Mouse (Mus musculus): ENCODE data around the gene St7. TPM values are rescaled to one million over a fixed set of nuclear protein-coding genes. Genes with fewer than 3 reads are reported as not detected.

St7 gene
- polyA plus RNA-seq, 1 experiment from 2014 or later, result 63.4 TPM

GRCm38 (mm10) chr6:17725841-17726460, 33.2 kb downstream of the St7 start:
- H3K4me2 ChIP-seq, result no peak overlapping the region
- H3K4me3 ChIP-seq, result no peak overlapping the region
- no peak overlapping the region for H3K9ac ChIP-seq
- no peaks in the 10 kb centered on the region for H3K4me1 ChIP-seq
- H3K9me3 ChIP-seq, result no peaks in the 10 kb centered on the region
- WGBS, result 44% methylated on average over 7 of the region's 7 CpGs
- no peaks in the 10 kb centered on the region for H3K27me3 ChIP-seq (replicated peaks)
- peak; percentile 83 for ATAC-seq (replicated peaks)
- H3K27ac ChIP-seq, result no peak overlapping the region
- no peaks in the 10 kb centered on the region for H3K36me3 ChIP-seq (replicated peaks)

- H3K27me3 ChIP-seq (replicated peaks), result no peaks in the 10 kb centered on the region
- 91% methylated on average over 3 of the region's 3 CpGs for WGBS
- ATAC-seq (replicated peaks), result no peak
- H3K9ac ChIP-seq, result no peak overlapping the region
- H3K4me3 ChIP-seq, result no peak overlapping the region
- H3K27ac ChIP-seq, result no peak overlapping the region
- H3K4me1 ChIP-seq, result no peaks in the 10 kb centered on the region
- no peak overlapping the region for H3K4me2 ChIP-seq
- no peaks in the 10 kb centered on the region for H3K9me3 ChIP-seq
- no peaks in the 10 kb centered on the region for H3K36me3 ChIP-seq (replicated peaks)
These were observed 34.5 kb downstream of the St7 start for GRCm38 (mm10) chr6:17727241-17727640.

DNA sequence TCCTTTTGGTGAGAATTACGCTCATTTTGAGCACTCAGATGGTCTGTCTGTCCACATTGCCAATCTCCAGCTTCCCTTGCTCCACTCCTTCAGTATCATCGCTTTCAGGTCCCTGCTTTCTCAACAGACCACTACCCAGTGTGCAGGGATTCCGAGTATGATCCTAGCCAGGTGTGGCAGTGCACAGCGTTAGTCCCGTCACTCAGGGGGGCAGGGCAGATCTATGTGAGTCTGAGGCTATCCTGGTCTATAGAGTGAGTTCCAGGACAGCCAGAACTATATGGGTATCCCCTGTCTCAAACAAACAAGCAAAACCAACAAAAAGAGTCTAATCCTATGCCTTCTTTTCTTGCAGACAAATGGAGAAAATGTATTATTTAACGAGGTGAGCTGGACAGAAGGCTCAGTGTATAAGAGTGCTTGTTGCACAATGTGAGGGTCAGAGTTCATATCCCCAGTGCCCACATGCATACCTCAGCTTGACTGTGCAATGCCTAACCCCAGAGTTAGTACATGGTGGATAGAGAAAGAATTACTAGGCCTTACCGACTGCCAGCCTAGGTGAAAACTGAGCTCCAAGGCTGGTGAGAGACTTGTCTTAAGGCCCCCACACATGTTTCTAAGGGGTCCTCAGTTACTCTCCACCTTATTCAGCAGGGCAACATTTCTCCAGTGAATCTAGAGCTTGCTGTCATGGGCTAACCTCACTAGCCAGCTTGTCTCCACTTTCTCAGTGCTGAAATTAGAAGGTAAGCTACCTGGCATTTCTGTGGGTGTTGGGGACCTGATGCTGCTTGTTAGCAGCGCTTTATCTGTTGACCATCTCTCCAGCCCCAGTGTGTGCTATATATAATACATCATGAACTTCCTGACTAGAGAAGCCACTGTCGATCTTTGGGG, 35.4 kb downstream of the St7 start:
- Histone ChIP-seq H3K4me1 (no peaks in the 10 kb centered on the region), H3K36me3 (replicated peaks) (no peaks in the 10 kb centered on the region), H3K4me3 (no peak overlapping the region), H3K9ac (no peak overlapping the region), H3K27ac (no peak overlapping the region), H3K9me3 (no peaks in the 10 kb centered on the region), H3K4me2 (no peak overlapping the region), H3K27me3 (replicated peaks) (no peaks in the 10 kb centered on the region)
- WGBS, result 82% methylated on average over 9 of the region's 9 CpGs
- ATAC-seq (replicated peaks), result no peak

DNA sequence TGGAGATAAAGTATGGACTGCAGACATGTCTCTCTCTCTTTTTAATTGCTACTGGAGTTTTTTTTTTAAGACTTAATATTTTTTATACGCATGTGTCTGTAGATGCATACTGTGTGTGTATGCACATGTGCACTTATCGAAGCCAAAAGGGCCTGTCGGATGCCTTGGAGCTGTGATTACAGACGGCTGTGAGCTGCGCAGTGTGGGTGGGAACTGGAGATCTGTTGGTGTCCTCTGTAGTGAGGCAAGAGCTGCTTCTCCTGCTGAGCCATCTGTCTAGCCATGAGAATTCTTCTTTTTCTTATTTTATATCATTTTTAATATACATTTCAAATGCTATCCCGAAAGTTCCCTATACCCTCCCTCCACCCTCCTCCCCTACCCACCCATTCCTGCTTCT, 37.4 kb downstream of the St7 start:
- ATAC-seq (replicated peaks), result no peak
- no peaks in the 10 kb centered on the region for H3K9me3 ChIP-seq
- no peak overlapping the region for H3K9ac ChIP-seq
- H3K4me1 ChIP-seq, result no peaks in the 10 kb centered on the region
- H3K27ac ChIP-seq, result no peak overlapping the region
- WGBS, result 87% methylated on average over 6 of the region's 6 CpGs
- H3K4me2 ChIP-seq, result no peak overlapping the region
- no peaks in the 10 kb centered on the region for H3K27me3 ChIP-seq (replicated peaks)
- H3K36me3 ChIP-seq (replicated peaks), result no peaks in the 10 kb centered on the region
- no peak overlapping the region for H3K4me3 ChIP-seq

DNA sequence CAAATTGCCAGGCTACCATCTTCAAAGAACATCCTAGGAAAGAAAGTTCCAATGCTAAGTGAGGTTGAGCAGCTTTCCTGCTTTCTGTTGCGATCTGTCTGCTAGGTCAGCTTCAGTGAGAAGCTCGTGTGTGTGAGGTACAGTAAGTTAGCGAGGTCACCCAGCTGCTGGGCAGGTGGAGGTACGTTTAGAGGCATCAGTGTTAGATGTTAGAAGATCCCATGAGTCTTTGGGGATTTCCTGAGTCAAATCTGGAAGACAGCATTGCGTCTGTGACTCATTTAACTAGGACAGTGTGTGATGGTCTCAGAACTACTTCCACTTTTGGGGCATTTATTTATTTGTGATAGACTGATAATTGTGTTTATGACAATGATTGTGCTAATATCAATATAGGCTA, 39.0 kb downstream of the St7 start:
- Histone ChIP-seq H3K9ac (no peak overlapping the region), H3K9me3 (no peaks in the 10 kb centered on the region), H3K4me3 (no peak overlapping the region), H3K4me2 (no peak overlapping the region), H3K4me1 (no peaks in the 10 kb centered on the region), H3K27ac (no peak overlapping the region), H3K36me3 (replicated peaks) (no peaks in the 10 kb centered on the region), H3K27me3 (replicated peaks) (no peaks in the 10 kb centered on the region)
- ATAC-seq (replicated peaks), result no peak
- 74% methylated on average over 5 of the region's 5 CpGs for WGBS

- 90% methylated on average over 8 of the region's 8 CpGs for WGBS
- no peak for ATAC-seq (replicated peaks)
These were observed 41.2 kb downstream of the St7 start for GRCm38 (mm10) chr6:17733951-17734411.

DNA sequence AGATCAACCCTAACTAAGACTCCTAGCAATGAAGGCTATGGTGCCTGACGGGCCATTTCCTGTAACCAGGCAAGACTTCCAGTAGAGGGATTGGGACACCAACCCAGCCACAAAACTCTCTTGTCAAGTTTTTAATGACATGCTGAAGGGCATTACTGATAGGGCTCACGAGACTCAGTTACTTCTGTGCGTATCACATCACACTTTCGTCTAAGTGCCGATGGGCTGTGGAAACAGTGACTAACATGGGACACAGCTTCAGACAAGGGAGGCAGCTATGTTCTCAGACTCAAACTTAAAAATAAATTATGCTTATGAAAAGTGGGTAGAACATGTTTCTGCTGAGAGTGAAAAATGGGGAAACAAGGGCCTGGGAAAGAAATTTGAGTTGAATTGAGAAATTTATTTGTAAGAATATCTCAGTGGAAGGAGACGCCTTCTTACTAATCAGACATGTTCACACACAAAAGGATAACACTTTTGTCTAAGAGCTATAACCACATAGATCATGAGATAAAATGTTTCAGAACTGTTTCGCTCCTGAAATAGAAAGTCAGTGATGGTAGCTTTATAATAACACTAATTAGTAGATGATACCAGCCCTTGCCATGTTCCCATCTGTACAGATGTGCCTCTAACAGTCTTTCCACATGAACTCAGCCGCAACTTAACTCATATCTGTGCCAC, 44.7 kb downstream of the St7 start:
- 97% methylated on average over 8 of the region's 8 CpGs for WGBS
- Histone ChIP-seq H3K9ac (no peak overlapping the region), H3K9me3 (no peaks in the 10 kb centered on the region), H3K4me1 (no peaks in the 10 kb centered on the region), H3K4me3 (no peak overlapping the region), H3K4me2 (no peak overlapping the region), H3K27ac (no peak overlapping the region), H3K36me3 (replicated peaks) (no peaks in the 10 kb centered on the region), H3K27me3 (replicated peaks) (no peaks in the 10 kb centered on the region)
- ATAC-seq (replicated peaks), result no peak

More at GRCm38 (mm10) chr6:17733951-17734411, 41.2 kb downstream of the St7 start:
- H3K27ac ChIP-seq, result no peak overlapping the region
- H3K9ac ChIP-seq, result no peak overlapping the region
- H3K36me3 ChIP-seq (replicated peaks), result no peaks in the 10 kb centered on the region
- no peaks in the 10 kb centered on the region for H3K27me3 ChIP-seq (replicated peaks)
- H3K4me3 ChIP-seq, result no peak overlapping the region
- H3K4me1 ChIP-seq, result no peaks in the 10 kb centered on the region
- H3K9me3 ChIP-seq, result no peaks in the 10 kb centered on the region
- no peak overlapping the region for H3K4me2 ChIP-seq

- 92% methylated on average over 1 of the region's 1 CpGs for WGBS
- Histone ChIP-seq H3K9ac (no peak overlapping the region), H3K4me3 (no peak overlapping the region), H3K36me3 (replicated peaks) (no peaks in the 10 kb centered on the region), H3K4me1 (no peaks in the 10 kb centered on the region), H3K27me3 (replicated peaks) (no peaks in the 10 kb centered on the region), H3K9me3 (no peaks in the 10 kb centered on the region), H3K4me2 (no peak overlapping the region), H3K27ac (no peak overlapping the region)
- ATAC-seq (replicated peaks), result no peak
These were observed 47.4 kb downstream of the St7 start for GRCm38 (mm10) chr6:17740128-17740527.

DNA sequence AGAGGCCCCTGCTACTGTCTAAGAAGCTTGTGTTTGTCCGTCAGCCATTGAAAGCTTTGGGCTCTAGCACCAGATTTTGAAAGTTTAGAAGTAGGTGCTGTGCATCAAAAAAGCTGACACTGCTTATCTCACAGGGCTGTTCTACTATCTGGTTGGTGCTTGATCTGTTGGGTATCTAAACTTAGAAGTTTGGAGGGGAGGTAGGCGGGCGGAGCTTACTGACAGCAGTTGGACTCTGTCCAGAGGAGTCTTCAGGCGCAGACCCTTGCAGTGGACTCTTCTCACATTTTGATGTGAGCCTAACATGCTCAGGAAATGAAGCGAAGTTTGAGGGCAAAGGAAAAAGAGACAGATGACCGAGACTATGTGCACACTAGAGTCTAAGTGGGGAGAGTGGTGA, 48.9 kb downstream of the St7 start:
- WGBS, result 89% methylated on average over 6 of the region's 6 CpGs
- no peak for ATAC-seq (replicated peaks)
- Histone ChIP-seq H3K9ac (no peak overlapping the region), H3K27ac (no peak overlapping the region), H3K9me3 (no peaks in the 10 kb centered on the region), H3K4me2 (no peak overlapping the region), H3K36me3 (replicated peaks) (no peaks in the 10 kb centered on the region), H3K27me3 (replicated peaks) (no peaks in the 10 kb centered on the region), H3K4me3 (no peak overlapping the region), H3K4me1 (no peaks in the 10 kb centered on the region)

DNA sequence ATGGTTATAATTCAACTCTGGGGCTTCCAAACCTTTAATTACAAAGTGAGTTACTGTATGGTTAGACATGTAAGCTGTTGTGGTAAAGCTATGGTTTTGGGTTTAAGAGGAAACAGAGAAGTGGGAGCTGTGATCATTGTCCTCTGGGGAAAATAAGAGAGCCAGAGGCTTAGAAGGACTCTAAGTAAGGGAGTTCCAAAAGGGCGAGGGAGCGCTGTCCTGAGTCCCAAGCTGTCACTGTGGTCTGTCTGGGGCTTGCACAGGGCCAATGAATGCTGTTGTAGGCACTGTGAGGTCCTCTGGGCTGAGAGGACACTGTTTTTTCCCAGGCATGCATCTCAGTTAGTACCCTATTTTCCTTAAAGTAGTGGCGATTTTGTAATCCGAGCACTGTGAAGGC, 49.5 kb downstream of the St7 start:
- Histone ChIP-seq H3K27me3 (replicated peaks) (no peaks in the 10 kb centered on the region), H3K4me1 (no peaks in the 10 kb centered on the region), H3K4me3 (no peak overlapping the region), H3K4me2 (no peak overlapping the region), H3K36me3 (replicated peaks) (no peaks in the 10 kb centered on the region), H3K9ac (no peak overlapping the region), H3K27ac (no peak overlapping the region), H3K9me3 (no peaks in the 10 kb centered on the region)
- 91% methylated on average over 4 of the region's 4 CpGs for WGBS
- ATAC-seq (replicated peaks), result no peak

DNA sequence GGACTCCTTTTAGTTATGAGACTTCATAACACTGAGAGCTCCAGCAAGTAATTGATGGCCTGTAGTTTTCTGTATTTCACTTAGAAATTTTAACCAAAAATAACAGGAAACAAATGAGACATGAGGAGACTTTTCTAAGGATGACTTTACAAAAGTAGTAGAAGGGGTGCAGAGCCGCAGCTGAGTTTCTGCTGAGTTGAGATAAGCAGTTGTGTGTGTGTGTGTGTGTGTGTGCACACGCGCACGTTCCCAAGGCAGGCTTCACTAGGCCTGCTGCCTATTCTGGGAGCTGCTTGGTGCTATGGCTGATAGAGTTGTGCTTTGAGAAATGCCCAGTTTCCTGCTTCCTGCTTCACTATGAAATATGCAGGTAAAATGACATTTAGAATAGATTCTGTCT, 50.6 kb downstream of the St7 start:
- no peak overlapping the region for H3K4me2 ChIP-seq
- H3K27me3 ChIP-seq (replicated peaks), result no peaks in the 10 kb centered on the region
- H3K36me3 ChIP-seq (replicated peaks), result no peaks in the 10 kb centered on the region
- no peak overlapping the region for H3K9ac ChIP-seq
- no peak overlapping the region for H3K4me3 ChIP-seq
- no peak overlapping the region for H3K27ac ChIP-seq
- ATAC-seq (replicated peaks), result no peak
- H3K9me3 ChIP-seq, result no peaks in the 10 kb centered on the region
- 90% methylated on average over 4 of the region's 4 CpGs for WGBS
- H3K4me1 ChIP-seq, result 0 out of 2 replicates have a peak, but pooled peaks cover 2% of the 10 kb centered on the region

DNA sequence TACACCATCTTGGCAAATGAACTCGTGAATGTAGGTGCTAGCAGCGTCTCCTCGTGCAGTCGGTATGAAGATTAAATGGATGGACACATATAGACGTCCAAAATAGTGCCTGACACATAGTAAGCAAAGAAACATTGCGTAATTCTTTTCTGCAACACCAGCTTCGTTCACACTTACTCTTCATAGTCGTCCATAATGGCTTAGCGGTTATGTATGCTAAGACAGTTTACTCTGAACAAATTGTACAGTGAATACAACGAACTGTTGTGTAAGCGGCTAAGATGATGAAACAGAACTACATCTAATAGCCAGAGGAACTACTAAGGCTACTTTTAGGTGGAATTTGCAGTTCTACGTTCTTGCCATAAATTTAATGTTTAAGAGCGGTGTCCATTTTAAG, 55.0 kb downstream of the St7 start:
- no peak for ATAC-seq (replicated peaks)
- 89% methylated on average over 13 of the region's 13 CpGs for WGBS

More for the DNA sequence above, 55.0 kb downstream of the St7 start:
- Histone ChIP-seq H3K4me2 (no peak overlapping the region), H3K4me3 (no peak overlapping the region), H3K27me3 (replicated peaks) (no peaks in the 10 kb centered on the region), H3K27ac (no peak overlapping the region), H3K36me3 (replicated peaks) (no peaks in the 10 kb centered on the region), H3K9me3 (no peaks in the 10 kb centered on the region), H3K9ac (no peak overlapping the region), H3K4me1 (peaks cover 15% of the 10 kb centered on the region)

Measured in midbrain, embryonic 15.5 days (tissue).